Mouse (Mus musculus) midbrain, embryonic 15.5 days (tissue): Measurements from ENCODE around the gene Rpsa. TPM values are rescaled to one million over a fixed set of nuclear protein-coding genes. Genes with fewer than 3 reads are reported as not detected.

Experiments
- ATAC-seq: fragments of 200-750 bp; cut with Nextera tagmentation; replicated peaks from 2 replicates; pipeline ENCODE4 v1.8.0; 2017; ENCODE audit warnings: moderate TSS enrichment
- H3K27ac ChIP-seq: fragments of 300-500 bp; sonication (generic); 2 replicates; pipeline ENCODE4 v1.5.1; 2015; ENCODE audit warnings: mild to moderate bottlenecking, inconsistent platforms
- H3K27me3 ChIP-seq: fragments of 300-500 bp; sonication (generic); replicated peaks from 2 replicates; pipeline ENCODE4 v1.6.1; 2015; ENCODE audit warnings: inconsistent platforms
- H3K36me3 ChIP-seq: fragments of 300-500 bp; sonication (generic); replicated peaks from 2 replicates; pipeline ENCODE4 v1.6.1; 2015; ENCODE audit warnings: inconsistent platforms
- H3K4me1 ChIP-seq: fragments of 300-500 bp; sonication (generic); 2 replicates; pipeline ENCODE4 v1.6.1; 2015; ENCODE audit warnings: inconsistent platforms
- H3K4me2 ChIP-seq: fragments of 300-500 bp; sonication (generic); 2 replicates; pipeline ENCODE4 v1.6.1; 2015; ENCODE audit warnings: inconsistent platforms, mild to moderate bottlenecking, moderate library complexity
- H3K4me3 ChIP-seq: fragments of 300-500 bp; sonication (generic); 2 replicates; pipeline ENCODE4 v1.5.1; 2015; ENCODE audit warnings: mild to moderate bottlenecking, inconsistent platforms
- H3K9ac ChIP-seq: fragments of 300-500 bp; sonication (generic); 2 replicates; pipeline ENCODE4 v1.6.1; 2015; ENCODE audit warnings: mild to moderate bottlenecking, inconsistent platforms
- H3K9me3 ChIP-seq: fragments of 300-500 bp; sonication (generic); 2 replicates; pipeline ENCODE4 v1.6.1; 2016; ENCODE audit warnings: inconsistent platforms
- WGBS: fragments of 180-500 bp; shearing (Covaris S2); methylation state at CpG from one replicate; pipeline ENCODE4 v1.1.7; 2015; ENCODE audit warnings: mixed read lengths; 5-methylcytosine and 5-hydroxymethylcytosine counted together
- polyA plus RNA-seq: library from polyadenylated mRNA; unstranded; fragments of >200 nt; fragmentation: Nextera tagmentation; extraction: Ambion mirVana; gene quantifications from 2 replicates; pipeline ENCODE4 v1.2.1, GENCODE M21; 2015

Rpsa gene
- polyA plus RNA-seq, 1 experiment from 2014 or later, result 917 TPM

- H3K36me3 ChIP-seq, result peaks cover 26% of the 10 kb centered on the region
- no peak overlapping the region for H3K4me3 ChIP-seq
- no peak for ATAC-seq
- no peaks in the 10 kb centered on the region for H3K9me3 ChIP-seq
- no peak overlapping the region for H3K4me2 ChIP-seq
- H3K27me3 ChIP-seq, result no peaks in the 10 kb centered on the region
- H3K4me1 ChIP-seq, result peaks cover 7% of the 10 kb centered on the region
- 80% methylated on average over 5 of the region's 5 CpGs for WGBS
- H3K9ac ChIP-seq, result no peak overlapping the region
- H3K27ac ChIP-seq, result no peak overlapping the region
Measured at GRCm38 (mm10) chr9:120115580-120115979, 11.9 kb upstream of the Rpsa start.

GRCm38 (mm10) chr9:120116184-120116624 is 11.3 kb upstream of the Rpsa start:
- no peak for ATAC-seq
- H3K9ac ChIP-seq, result no peak overlapping the region

GRCm38 (mm10) chr9:120118212-120118611 is 9.3 kb upstream of the Rpsa start:
- no peak overlapping the region for H3K27ac ChIP-seq
- peaks cover 36% of the 10 kb centered on the region for H3K36me3 ChIP-seq
- no peak overlapping the region for H3K4me2 ChIP-seq
- H3K27me3 ChIP-seq, result no peaks in the 10 kb centered on the region
- ATAC-seq, result no peak
- no peak overlapping the region for H3K4me3 ChIP-seq
- H3K9me3 ChIP-seq, result no peaks in the 10 kb centered on the region
- WGBS, result 93% methylated on average over 4 of the region's 4 CpGs
- no peaks in the 10 kb centered on the region for H3K4me1 ChIP-seq
- H3K9ac ChIP-seq, result no peak overlapping the region

More at GRCm38 (mm10) chr9:120116184-120116624, 11.3 kb upstream of the Rpsa start:
- 89% methylated on average over 8 of the region's 8 CpGs for WGBS
- H3K36me3 ChIP-seq, result peaks cover 29% of the 10 kb centered on the region
- H3K9me3 ChIP-seq, result no peaks in the 10 kb centered on the region
- H3K4me2 ChIP-seq, result no peak overlapping the region
- no peak overlapping the region for H3K27ac ChIP-seq
- H3K27me3 ChIP-seq, result no peaks in the 10 kb centered on the region
- peaks cover 4% of the 10 kb centered on the region for H3K4me1 ChIP-seq
- no peak overlapping the region for H3K4me3 ChIP-seq

GRCm38 (mm10) chr9:120120503-120120902 is 7.0 kb upstream of the Rpsa start:
- H3K4me1 ChIP-seq, result no peaks in the 10 kb centered on the region
- no peak overlapping the region for H3K27ac ChIP-seq

GRCm38 (mm10) chr9:120126868-120127267 is 621 bp upstream of the Rpsa start:
- Histone ChIP-seq H3K9me3 (no peaks in the 10 kb centered on the region), H3K9ac (peak overlapping the region; percentile 41), H3K27me3 (no peaks in the 10 kb centered on the region), H3K4me2 (peak overlapping the region; percentile 56), H3K4me3 (peak overlapping the region; percentile 97), H3K27ac (peak overlapping the region; percentile 72), H3K4me1 (peaks cover 22% of the 10 kb centered on the region), H3K36me3 (peaks cover 29% of the 10 kb centered on the region)
- peak; percentile 22; the same call in 1 of the 2 replicates for ATAC-seq
- 61% methylated on average over 11 of the region's 11 CpGs for WGBS

More at GRCm38 (mm10) chr9:120120503-120120902, 7.0 kb upstream of the Rpsa start:
- ATAC-seq, result no peak
- 93% methylated on average over 7 of the region's 7 CpGs for WGBS
- no peak overlapping the region for H3K4me2 ChIP-seq
- H3K27me3 ChIP-seq, result no peaks in the 10 kb centered on the region
- H3K9me3 ChIP-seq, result no peaks in the 10 kb centered on the region
- H3K36me3 ChIP-seq, result peaks cover 46% of the 10 kb centered on the region
- no peak overlapping the region for H3K4me3 ChIP-seq
- no peak overlapping the region for H3K9ac ChIP-seq

- no peak for ATAC-seq
- Histone ChIP-seq H3K27me3 (no peaks in the 10 kb centered on the region), H3K4me1 (peaks cover 22% of the 10 kb centered on the region), H3K4me3 (no peak overlapping the region), H3K4me2 (peak overlapping the region; percentile 64), H3K9me3 (no peaks in the 10 kb centered on the region), H3K36me3 (peaks cover 26% of the 10 kb centered on the region), H3K9ac (no peak overlapping the region), H3K27ac (no peak overlapping the region)
- WGBS, result 79% methylated on average over 10 of the region's 10 CpGs
Measured at GRCm38 (mm10) chr9:120129276-120129675, 1.8 kb downstream of the Rpsa start.

- H3K27ac ChIP-seq, result no peak overlapping the region
- peaks cover 20% of the 10 kb centered on the region for H3K4me1 ChIP-seq
- 89% methylated on average over 3 of the region's 3 CpGs for WGBS
- peaks cover 24% of the 10 kb centered on the region for H3K36me3 ChIP-seq
- no peak overlapping the region for H3K9ac ChIP-seq
- H3K4me2 ChIP-seq, result no peak overlapping the region
- H3K9me3 ChIP-seq, result no peaks in the 10 kb centered on the region
- no peak for ATAC-seq
- no peaks in the 10 kb centered on the region for H3K27me3 ChIP-seq
- H3K4me3 ChIP-seq, result no peak overlapping the region
Measured at GRCm38 (mm10) chr9:120131784-120132288, 4.3 kb downstream of the Rpsa start.

GRCm38 (mm10) chr9:120132980-120133754 is 5.7 kb downstream of the Rpsa start:
- H3K9me3 ChIP-seq, result no peaks in the 10 kb centered on the region
- WGBS, result 38% methylated on average over 8 of the region's 8 CpGs
- no peak overlapping the region for H3K4me3 ChIP-seq
- ATAC-seq, result no peak
- peaks cover 15% of the 10 kb centered on the region for H3K4me1 ChIP-seq
- no peak overlapping the region for H3K27ac ChIP-seq
- H3K4me2 ChIP-seq, result no peak overlapping the region
- peaks cover 24% of the 10 kb centered on the region for H3K36me3 ChIP-seq
- no peak overlapping the region for H3K9ac ChIP-seq
- H3K27me3 ChIP-seq, result no peaks in the 10 kb centered on the region

GRCm38 (mm10) chr9:120133755-120134475 is 6.4 kb downstream of the Rpsa start:
- H3K27me3 ChIP-seq, result no peaks in the 10 kb centered on the region
- H3K36me3 ChIP-seq, result peaks cover 24% of the 10 kb centered on the region
- no peak overlapping the region for H3K9ac ChIP-seq
- no peak overlapping the region for H3K4me3 ChIP-seq
- no peak overlapping the region for H3K4me2 ChIP-seq
- 61% methylated on average over 6 of the region's 6 CpGs for WGBS
- H3K27ac ChIP-seq, result no peak overlapping the region
- no peaks in the 10 kb centered on the region for H3K9me3 ChIP-seq
- H3K4me1 ChIP-seq, result peaks cover 7% of the 10 kb centered on the region
- no peak for ATAC-seq

- 86% methylated on average over 13 of the region's 13 CpGs for WGBS
- H3K4me3 ChIP-seq, result no peak overlapping the region
- no peak overlapping the region for H3K9ac ChIP-seq
- ATAC-seq, result no peak; the same call in 1 of the 2 replicates
- H3K9me3 ChIP-seq, result no peaks in the 10 kb centered on the region
- no peak overlapping the region for H3K4me2 ChIP-seq
- H3K4me1 ChIP-seq, result 0 out of 2 replicates have a peak, but pooled peaks cover under 1% of the 10 kb centered on the region
- peaks cover 24% of the 10 kb centered on the region for H3K36me3 ChIP-seq
- H3K27ac ChIP-seq, result no peak overlapping the region
- H3K27me3 ChIP-seq, result no peaks in the 10 kb centered on the region
Measured at GRCm38 (mm10) chr9:120134529-120135160, 7.2 kb downstream of the Rpsa start.

- Histone ChIP-seq H3K9ac (no peak overlapping the region), H3K36me3 (peaks cover 21% of the 10 kb centered on the region), H3K4me2 (no peak overlapping the region), H3K27me3 (no peaks in the 10 kb centered on the region), H3K4me1 (no peaks in the 10 kb centered on the region), H3K9me3 (no peaks in the 10 kb centered on the region), H3K27ac (no peak overlapping the region), H3K4me3 (no peak overlapping the region)
- WGBS, result 90% methylated on average over 11 of the region's 11 CpGs
- ATAC-seq, result no peak
Measured at GRCm38 (mm10) chr9:120135454-120135853, 8.0 kb downstream of the Rpsa start.

GRCm38 (mm10) chr9:120140652-120141051 is 13.2 kb downstream of the Rpsa start:
- Histone ChIP-seq H3K27me3 (no peaks in the 10 kb centered on the region), H3K4me3 (no peak overlapping the region), H3K36me3 (no peaks in the 10 kb centered on the region), H3K9me3 (no peaks in the 10 kb centered on the region), H3K4me2 (no peak overlapping the region), H3K27ac (no peak overlapping the region), H3K9ac (no peak overlapping the region), H3K4me1 (no peaks in the 10 kb centered on the region)
- WGBS, result 2% methylated on average over 4 of the region's 4 CpGs
- peak; percentile 75; the same call in 1 of the 2 replicates for ATAC-seq
